Mouse (Mus musculus) liver, embryonic 15.5 days (tissue): Measurements from ENCODE around the gene Tyr. TPM values are rescaled to one million over a fixed set of nuclear protein-coding genes. Genes with fewer than 3 reads are reported as not detected.
"Not testable (repeated sequence)": the region's sequence is repeated elsewhere in the genome, so short reads cannot be mapped to it uniquely, and the experiment has no call there.

ENCODE experiments used
- ATAC-seq: fragments of 200-750 bp; cut with Nextera tagmentation; 2 replicates; pipeline ENCODE4 v1.8.0; 2017; ENCODE audit warnings: moderate number of reproducible peaks, mild to moderate bottlenecking, moderate library complexity; ENCODE audit not compliant: insufficient read depth
- H3K27ac ChIP-seq: fragments of 300-500 bp; sonication (generic); replicated peaks from 2 replicates; pipeline ENCODE4 v1.5.1; 2015; ENCODE audit warnings: mild to moderate bottlenecking, inconsistent platforms
- H3K27me3 ChIP-seq: fragments of 300-500 bp; sonication (generic); 2 replicates; pipeline ENCODE4 v1.6.1; 2015; ENCODE audit warnings: mild to moderate bottlenecking, inconsistent platforms
- H3K36me3 ChIP-seq: fragments of 300-500 bp; sonication (generic); replicated peaks from 2 replicates; pipeline ENCODE4 v1.6.1; 2015; ENCODE audit warnings: moderate library complexity, mild to moderate bottlenecking, inconsistent platforms
- H3K4me1 ChIP-seq: fragments of 300-500 bp; sonication (generic); replicated peaks from 2 replicates; pipeline ENCODE4 v1.6.1; 2015; ENCODE audit warnings: inconsistent platforms
- H3K4me2 ChIP-seq: fragments of 300-500 bp; sonication (generic); 2 replicates; pipeline ENCODE4 v1.6.1; 2015; ENCODE audit warnings: moderate library complexity, mild to moderate bottlenecking, inconsistent platforms
- H3K4me3 ChIP-seq: fragments of 300-500 bp; sonication (generic); replicated peaks from 2 replicates; pipeline ENCODE4 v1.5.1; 2015; ENCODE audit warnings: mild to moderate bottlenecking, inconsistent platforms
- H3K9ac ChIP-seq: fragments of 300-500 bp; sonication (generic); 2 replicates; pipeline ENCODE4 v1.6.1; 2015; ENCODE audit warnings: moderate library complexity, mild to moderate bottlenecking, inconsistent platforms
- H3K9me3 ChIP-seq: fragments of 300-500 bp; sonication (generic); replicated peaks from 2 replicates; pipeline ENCODE4 v1.6.1; 2016; ENCODE audit warnings: inconsistent platforms
- WGBS: fragments of 180-500 bp; shearing (Covaris S2); methylation state at CpG from one replicate; pipeline ENCODE4 v1.1.7; 2015; ENCODE audit warnings: mixed read lengths; ENCODE audit not compliant: insufficient replicate concordance; 5-methylcytosine and 5-hydroxymethylcytosine counted together
- polyA plus RNA-seq: library from polyadenylated mRNA; unstranded; fragments of >200 nt; fragmentation: Nextera tagmentation; extraction: Ambion mirVana; gene quantifications from 2 replicates; pipeline ENCODE4 v1.2.1, GENCODE M21; 2015

Gene Tyr
- 0.01 and 0.02 TPM in 2 replicates for polyA plus RNA-seq

GRCm38 (mm10) chr7:87493412-87493811, at the start of gene Tyr:
TSS of gene Tyr (minus strand) at chr7:87493512.
- ATAC-seq: no peak
- H3K36me3 ChIP-seq: no peaks in the 10 kb centered on the region

DNA sequence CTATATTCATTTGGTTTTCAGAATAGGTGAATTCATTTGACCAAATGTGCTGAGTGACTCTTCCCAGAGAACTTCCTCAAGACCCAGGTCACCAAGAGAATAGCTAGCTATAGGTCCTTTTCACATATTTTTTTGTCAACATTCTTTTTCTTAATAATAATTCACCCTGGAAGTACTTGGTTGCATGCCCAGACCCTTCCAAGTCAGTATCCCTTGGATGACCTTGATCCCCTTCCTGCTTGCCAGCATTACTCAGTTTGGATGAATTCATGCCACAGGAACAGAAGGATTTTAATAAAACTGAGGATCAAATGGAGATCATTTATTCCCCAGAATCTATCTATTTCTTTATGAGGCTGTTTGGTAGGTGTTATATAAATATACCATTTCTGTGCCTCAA, 45.7 kb upstream of the Tyr start:
- Histone ChIP-seq H3K36me3 (no peaks in the 10 kb centered on the region), H3K4me1 (no peaks in the 10 kb centered on the region), H3K9me3 (no peaks in the 10 kb centered on the region), H3K9ac (no peak overlapping the region), H3K27me3 (no peaks in the 10 kb centered on the region), H3K4me2 (no peak overlapping the region), H3K27ac (no peak overlapping the region), H3K4me3 (no peak overlapping the region)
- no peak for ATAC-seq

More at GRCm38 (mm10) chr7:87493412-87493811, at the start of gene Tyr:
- no peaks in the 10 kb centered on the region for H3K9me3 ChIP-seq
- H3K27me3 ChIP-seq: no peaks in the 10 kb centered on the region
- no peak within 1 kb of the TSS for H3K4me2 ChIP-seq
- H3K4me3 ChIP-seq: no peak within 1 kb of the TSS
- no peak within 1 kb of the TSS for H3K27ac ChIP-seq
- H3K4me1 ChIP-seq: no peaks in the 10 kb centered on the region
- no peak within 1 kb of the TSS for H3K9ac ChIP-seq

DNA sequence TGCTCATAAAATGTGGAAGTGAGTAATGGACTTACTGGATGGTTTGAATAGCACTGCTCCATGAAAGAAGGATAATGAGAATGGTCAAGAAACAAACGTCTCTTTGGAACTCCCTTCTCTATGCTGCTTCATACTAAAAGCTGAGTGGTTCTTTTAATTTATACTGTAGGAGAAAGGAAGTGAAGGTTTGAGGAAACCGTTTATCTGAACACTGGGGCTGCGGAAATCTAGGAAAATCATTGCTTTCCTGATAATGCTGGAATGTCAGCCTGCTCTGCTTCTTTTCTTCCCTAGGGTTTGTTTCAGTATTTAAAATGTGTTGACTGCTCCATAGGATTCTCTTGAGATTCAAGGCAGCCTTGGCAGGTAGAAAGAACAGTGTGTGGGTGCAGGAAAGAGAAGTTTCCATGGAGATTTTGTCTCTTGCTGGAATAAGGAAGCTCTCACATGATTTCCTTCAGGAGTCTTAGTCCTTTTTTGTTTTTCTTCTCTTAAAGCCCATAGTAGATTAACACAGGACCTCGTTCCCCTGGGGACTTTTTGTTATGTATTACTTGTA, 891 bp upstream of the Tyr start:
- no peak overlapping the region for H3K4me2 ChIP-seq
- 12% methylated on average over 4 of the region's 4 CpGs for WGBS
- H3K27ac ChIP-seq: no peak overlapping the region
- no peak for ATAC-seq
- no peaks in the 10 kb centered on the region for H3K9me3 ChIP-seq
- no peak overlapping the region for H3K4me3 ChIP-seq
- H3K9ac ChIP-seq: no peak overlapping the region
- H3K4me1 ChIP-seq: no peaks in the 10 kb centered on the region
- no peaks in the 10 kb centered on the region for H3K27me3 ChIP-seq
- H3K36me3 ChIP-seq: no peaks in the 10 kb centered on the region

GRCm38 (mm10) chr7:87488024-87488423, 5.3 kb downstream of the Tyr start:
- H3K4me2 ChIP-seq: no peak overlapping the region
- H3K9me3 ChIP-seq: no peaks in the 10 kb centered on the region
- WGBS: 45% methylated on average over 3 of the region's 3 CpGs

GRCm38 (mm10) chr7:87413271-87413670, 80.0 kb downstream of the Tyr start:
- no peak for ATAC-seq
- Histone ChIP-seq H3K4me2 (no peak overlapping the region), H3K4me3 (no peak overlapping the region), H3K27ac (no peak overlapping the region), H3K27me3 (no peaks in the 10 kb centered on the region), H3K4me1 (no peaks in the 10 kb centered on the region), H3K36me3 (no peaks in the 10 kb centered on the region), H3K9me3 (no peaks in the 10 kb centered on the region), H3K9ac (no peak overlapping the region)
- 50% methylated on average over 1 of the region's 1 CpGs for whole genome bisulfite sequencing

More at GRCm38 (mm10) chr7:87488024-87488423, 5.3 kb downstream of the Tyr start:
- Histone ChIP-seq H3K27me3 (no peaks in the 10 kb centered on the region), H3K27ac (no peak overlapping the region), H3K9ac (no peak overlapping the region), H3K4me1 (no peaks in the 10 kb centered on the region), H3K4me3 (no peak overlapping the region), H3K36me3 (no peaks in the 10 kb centered on the region)
- ATAC-seq: no peak

DNA sequence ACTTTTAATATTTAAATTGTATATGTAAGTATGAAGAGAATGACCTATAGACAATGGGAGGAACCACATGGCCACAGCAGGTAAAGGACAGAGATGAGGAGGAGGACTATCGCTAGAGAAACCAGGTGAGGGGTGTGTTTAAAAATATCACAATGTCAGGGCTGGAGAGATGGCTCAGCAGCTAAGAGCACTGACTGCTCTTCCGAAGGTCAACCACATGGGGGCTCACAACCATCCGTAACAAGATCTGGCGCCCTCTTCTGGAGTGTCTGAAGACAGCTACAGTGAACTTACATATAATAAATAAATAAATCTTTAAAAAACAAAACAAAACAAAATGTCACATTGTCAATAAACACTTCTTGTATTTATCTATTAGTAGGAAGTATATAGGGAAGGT, 81.9 kb downstream of the Tyr start:
- not testable (repeated sequence) for H3K9me3 ChIP-seq, ATAC-seq, H3K9ac ChIP-seq, H3K4me2 ChIP-seq, H3K4me1 ChIP-seq, H3K27me3 ChIP-seq, H3K36me3 ChIP-seq, H3K27ac ChIP-seq, H3K4me3 ChIP-seq
- WGBS: 4% methylated on average over 4 of the region's 4 CpGs

GRCm38 (mm10) chr7:87397023-87397422, 96.3 kb downstream of the Tyr start:
- no peaks in the 10 kb centered on the region for H3K27me3 ChIP-seq
- H3K4me2 ChIP-seq: no peak overlapping the region
- no peaks in the 10 kb centered on the region for H3K36me3 ChIP-seq
- WGBS: 73% methylated on average over 7 of the region's 7 CpGs
- H3K4me3 ChIP-seq: no peak overlapping the region
- H3K27ac ChIP-seq: no peak overlapping the region
- no peak overlapping the region for H3K9ac ChIP-seq
- ATAC-seq: no peak
- H3K4me1 ChIP-seq: no peaks in the 10 kb centered on the region
- H3K9me3 ChIP-seq: no peaks in the 10 kb centered on the region

- ATAC-seq: no peak
- 22% methylated on average over 2 of the region's 2 CpGs for WGBS
Measured at GRCm38 (mm10) chr7:87374935-87375334, 118.4 kb downstream of the Tyr start.

More at GRCm38 (mm10) chr7:87374935-87375334, 118.4 kb downstream of the Tyr start:
- H3K9ac ChIP-seq: no peak overlapping the region
- no peaks in the 10 kb centered on the region for H3K4me1 ChIP-seq
- no peaks in the 10 kb centered on the region for H3K36me3 ChIP-seq
- no peak overlapping the region for H3K4me2 ChIP-seq
- no peak overlapping the region for H3K4me3 ChIP-seq
- no peak overlapping the region for H3K27ac ChIP-seq
- H3K9me3 ChIP-seq: no peaks in the 10 kb centered on the region
- H3K27me3 ChIP-seq: no peaks in the 10 kb centered on the region

Other genes starting within 250 kb of the Tyr start
- 0.10 and 0.14 TPM in 2 replicates for gene Nox4, start 247.4 kb downstream of the Tyr start, polyA plus RNA-seq
- not detected in 2 replicates for gene Grm5, start 90.7 kb upstream of the Tyr start, polyA plus RNA-seq